In genomic region chr6:50112775-50113174, GRCm38 (mm10) we compare ENCODE assay signal across 8 mouse cellular contexts. TPM values are rescaled to one million over a fixed set of nuclear protein-coding genes. Genes with fewer than 3 reads are reported as not detected.
DNase-seq lines count a peak whose midpoint lies in the region; ATAC-seq and TF ChIP-seq lines count a peak whose summit lies in the region.

No protein-coding gene starts in this region.

- H3K4me2 ChIP-seq in forebrain, embryonic 14.5 days (ENCODE audit: low read length), result peak overlapping the region; percentile 28
- H3K4me2 ChIP-seq in liver, embryonic 15.5 days, result peak overlapping the region; percentile 29
- peak overlapping the region; percentile 44 for H3K4me2 ChIP-seq in neural tube, embryonic 12.5 days (replicated peaks)
- H3K4me2 ChIP-seq in stomach, postnatal 0 days (replicated peaks; ENCODE audit: low read depth), result no peak overlapping the region

- intact Hi-C loops in heart, postnatal 10 days (cut with DNase I), result loop anchor here (1.0 to 5.0 kb wide), 4 partner anchors 68 to 425 kb away; no protein-coding TSS in a partner anchor

- H3K4me1 ChIP-seq in E14TG2a.4 (replicated peaks; ENCODE audit: low read depth, low read length), result peaks cover 76% of the 10 kb centered on the region
- H3K4me1 ChIP-seq in forebrain, embryonic 14.5 days (ENCODE audit: control insufficient read depth, insufficient read depth, low read length), result peaks cover 10% of the 10 kb centered on the region; the same call in 1 of the 2 replicates
- H3K4me1 ChIP-seq in liver, embryonic 15.5 days (replicated peaks), result peaks cover 14% of the 10 kb centered on the region
- H3K4me1 ChIP-seq in neural tube, embryonic 12.5 days, result peaks cover 9% of the 10 kb centered on the region
- no peaks in the 10 kb centered on the region for H3K4me1 ChIP-seq in stomach, postnatal 0 days (replicated peaks; ENCODE audit: control insufficient read depth, insufficient read depth)

- under 1% methylated on average over 8 of the region's 8 CpGs for WGBS in forebrain, embryonic 14.5 days
- WGBS in liver, embryonic 15.5 days (ENCODE audit: insufficient replicate concordance), result 1% methylated on average over 8 of the region's 8 CpGs
- WGBS in neural tube, embryonic 12.5 days, result 2% methylated on average over 8 of the region's 8 CpGs
- WGBS in stomach, postnatal 0 days, result 2% methylated on average over 8 of the region's 8 CpGs

- TF ChIP-seq CTCF in E14TG2a.4 (conservative IDR thresholded peaks at IDR 0.05; ENCODE audit: low read length), result peak; percentile 42
- TF ChIP-seq CTCF in stomach, postnatal 0 days (IDR thresholded peaks at IDR 0.05; ENCODE audit: low read depth), result peak; percentile 91

- peak; percentile 99 for DNase-seq in forebrain, embryonic 14.5 days (ENCODE audit: low spot score)
- DNase-seq in heart, postnatal 10 days, result peak; percentile 97 to 98
- peak; percentile 99 for DNase-seq in kidney, postnatal 4 days
- peak; percentile 94 for DNase-seq in stomach, postnatal 0 days (ENCODE audit: low spot score)

- no peak overlapping the region for H3K9ac ChIP-seq in forebrain, embryonic 14.5 days (ENCODE audit: low read length)
- no peak overlapping the region for H3K9ac ChIP-seq in liver, embryonic 15.5 days
- H3K9ac ChIP-seq in neural tube, embryonic 12.5 days, result no peak overlapping the region
- no peak overlapping the region for H3K9ac ChIP-seq in stomach, postnatal 0 days (ENCODE audit: low read length)

- TF ChIP-seq EP300 in stomach, postnatal 0 days (optimal IDR thresholded peaks at IDR 0.05), result no peak

- H3K9me3 ChIP-seq in E14TG2a.4 (ENCODE audit: low read length), result no peaks in the 10 kb centered on the region
- no peaks in the 10 kb centered on the region for H3K9me3 ChIP-seq in forebrain, embryonic 14.5 days (replicated peaks; ENCODE audit: control insufficient read depth, low read length)
- no peaks in the 10 kb centered on the region for H3K9me3 ChIP-seq in liver, embryonic 15.5 days (replicated peaks)
- H3K9me3 ChIP-seq in neural tube, embryonic 12.5 days, result no peaks in the 10 kb centered on the region
- H3K9me3 ChIP-seq in stomach, postnatal 0 days (ENCODE audit: control insufficient read depth, low read length), result no peaks in the 10 kb centered on the region

- H3K36me3 ChIP-seq in E14TG2a.4 (ENCODE audit: insufficient read depth, low read length), result peaks cover 4% of the 10 kb centered on the region; the same call in 1 of the 2 replicates
- no peaks in the 10 kb centered on the region for H3K36me3 ChIP-seq in forebrain, embryonic 14.5 days (ENCODE audit: control insufficient read depth, insufficient read depth, low read length)
- no peaks in the 10 kb centered on the region for H3K36me3 ChIP-seq in liver, embryonic 15.5 days (replicated peaks)
- H3K36me3 ChIP-seq in neural tube, embryonic 12.5 days, result no peaks in the 10 kb centered on the region
- no peaks in the 10 kb centered on the region for H3K36me3 ChIP-seq in stomach, postnatal 0 days (ENCODE audit: control insufficient read depth, insufficient read depth, low read length)

- peaks cover 17% of the 10 kb centered on the region for H3K27me3 ChIP-seq in E14TG2a.4 (ENCODE audit: insufficient read depth, low read length)
- H3K27me3 ChIP-seq in forebrain, embryonic 14.5 days (replicated peaks; ENCODE audit: control insufficient read depth, insufficient read depth, low read length), result no peaks in the 10 kb centered on the region
- peaks cover 26% of the 10 kb centered on the region for H3K27me3 ChIP-seq in liver, embryonic 15.5 days
- H3K27me3 ChIP-seq in neural tube, embryonic 12.5 days (replicated peaks), result no peaks in the 10 kb centered on the region
- no peaks in the 10 kb centered on the region for H3K27me3 ChIP-seq in stomach, postnatal 0 days (ENCODE audit: control insufficient read depth, insufficient read depth, low read length)

- no peak overlapping the region for H3K27ac ChIP-seq in forebrain, embryonic 14.5 days (ENCODE audit: low read depth, low read length)
- no peak overlapping the region for H3K27ac ChIP-seq in liver, embryonic 15.5 days (replicated peaks)
- H3K27ac ChIP-seq in neural tube, embryonic 12.5 days, result no peak overlapping the region
- no peak overlapping the region for H3K27ac ChIP-seq in stomach, postnatal 0 days (replicated peaks)

- peak; percentile 51 for ATAC-seq in cerebellum, adult (ENCODE audit: insufficient number of reproducible peaks, low FRiP score, low TSS enrichment)
- ATAC-seq in forebrain, embryonic 14.5 days, result peak; percentile 74
- peak; percentile 47 for ATAC-seq in liver, embryonic 15.5 days (ENCODE audit: insufficient read depth)
- peak; percentile 48; the same call in 1 of the 2 replicates for ATAC-seq in neural tube, embryonic 12.5 days (ENCODE audit: low FRiP score, low read depth)
- peak; percentile 79 for ATAC-seq in stomach, postnatal 0 days (ENCODE audit: low FRiP score, low TSS enrichment)

- 0 out of 2 replicates have a peak overlapping the region, but pooled peaks have one; percentile 17 for H3K4me3 ChIP-seq in E14TG2a.4 (replicated peaks; ENCODE audit: low read length)
- 0 out of 2 replicates have a peak overlapping the region, but pooled peaks have one; percentile 5 for H3K4me3 ChIP-seq in forebrain, embryonic 14.5 days (ENCODE audit: low read depth, low read length)
- no peak overlapping the region for H3K4me3 ChIP-seq in liver, embryonic 15.5 days (replicated peaks)
- H3K4me3 ChIP-seq in neural tube, embryonic 12.5 days, result no peak overlapping the region
- no peak overlapping the region for H3K4me3 ChIP-seq in stomach, postnatal 0 days (ENCODE audit: low read depth, low read length)

RNA-seq across cellular contexts. Expression of gene Mpp6, which starts 2.7 kb away (rescaled TPM):
- polyA plus RNA-seq in forebrain, embryonic 14.5 days (2014; fragmentation: Nextera tagmentation; extraction: Ambion mirVana), result 61.2 and 68.9 TPM in 2 replicates
- 10 to 100 TPM; 59.8 to 62.1 TPM for total RNA-seq in heart, postnatal 10 days (2021)
- 34.1 and 34.7 TPM in 2 replicates for polyA plus RNA-seq in liver, embryonic 15.5 days (2015; fragmentation: Nextera tagmentation; extraction: Ambion mirVana)
- polyA plus RNA-seq in neural tube, embryonic 12.5 days (2016; fragmentation: Nextera tagmentation; extraction: Ambion mirVana), result 67.0 and 68.6 TPM in 2 replicates
- 24.5 and 28.1 TPM in 2 replicates for polyA plus RNA-seq in stomach, postnatal 0 days (2015; fragmentation: Nextera tagmentation; extraction: Ambion mirVana)

Comparison
In these comparisons a context has a peak if more than half of its experiments do, and no peak if none do; other contexts are left out.
1. H3K4me3 ChIP-seq: peak in E14TG2a.4 (single experiment) and forebrain, embryonic 14.5 days (single experiment); none in liver, embryonic 15.5 days (single experiment), neural tube, embryonic 12.5 days (single experiment) and stomach, postnatal 0 days (single experiment).
2. Peak in every context shown above with its lines, with median percentiles within 50 percentile points of each other: ATAC-seq and DNase-seq.